Mouse (Mus musculus) subcutaneous adipose tissue, adult 2 months (tissue): ENCODE data around the gene Men1. TPM values are rescaled to one million over a fixed set of nuclear protein-coding genes. Genes with fewer than 3 reads are reported as not detected.

Experiments used
- polyA plus RNA-seq: library from polyadenylated mRNA; depleted of rRNA; stranded (reverse); fragments of >200 nt; gene quantifications from 2 replicates; pipeline ENCODE4 v1.2.3, GENCODE M21; 2012; ENCODE audit warnings: low replicate concordance; rRNA removed

Gene Men1
- polyA plus RNA-seq, result 41.0 and 72.1 TPM in 2 replicates

GRCm38 (mm10) chr19:6334673-6335457 lies at the start of gene Men1:
Gene Men1, plus strand, starts transcription at chr19:6334979.

GRCm38 (mm10) chr19:6306137-6306551 lies 28.6 kb upstream of the Men1 start, which contains the start of gene Cdc42bpg:
Gene Cdc42bpg, plus strand, starts transcription at chr19:6306456.

DNA sequence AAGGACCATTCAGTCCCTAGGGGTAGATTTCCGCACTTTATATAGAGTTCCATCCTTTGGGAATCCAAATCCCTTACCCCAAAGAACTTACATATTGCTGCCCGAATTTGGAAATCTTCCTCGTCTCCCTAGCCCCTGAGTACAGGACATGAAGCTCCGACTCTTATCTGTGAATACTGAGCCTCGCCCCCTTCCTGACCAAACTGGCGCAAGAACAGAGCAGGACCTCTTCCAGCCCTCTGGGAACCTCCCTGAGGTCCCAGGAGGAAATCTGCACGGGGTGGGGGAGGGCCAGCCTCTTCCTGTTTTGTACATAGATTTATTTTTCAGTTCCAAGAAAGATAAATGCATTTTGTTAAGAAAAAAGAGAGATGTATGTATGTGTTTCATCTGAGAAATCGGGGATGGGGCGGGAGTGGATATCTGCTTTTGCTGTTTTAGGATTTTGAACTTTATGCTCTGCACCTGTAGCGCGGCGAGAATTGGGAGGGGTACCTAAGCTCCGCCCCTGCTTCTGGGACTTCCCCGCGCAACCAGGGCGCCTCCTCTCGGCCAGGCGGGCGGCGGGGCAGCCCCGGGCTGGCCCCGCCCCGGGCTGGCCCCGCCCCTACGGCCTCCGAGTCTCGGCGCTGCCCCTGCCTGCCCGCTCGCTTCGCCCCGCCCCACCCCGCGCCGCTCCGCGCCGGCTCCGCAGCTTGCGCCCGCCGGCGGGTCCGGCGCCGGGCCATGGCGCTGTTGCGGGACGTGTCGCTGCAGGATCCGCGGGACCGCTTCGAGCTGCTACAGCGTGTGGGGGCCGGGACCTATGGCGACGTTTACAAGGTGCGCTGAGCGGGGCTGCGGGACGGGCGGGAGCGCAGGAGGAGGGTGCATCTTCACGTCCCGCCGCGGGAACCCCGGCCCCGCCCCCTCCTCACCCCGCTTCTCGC lies 6.0 kb downstream of the Men1 start, which contains the start of gene Map4k2:
TSS of gene Map4k2 (plus strand) at position 612 of the 929 bp plus-strand sequence.

DNA sequence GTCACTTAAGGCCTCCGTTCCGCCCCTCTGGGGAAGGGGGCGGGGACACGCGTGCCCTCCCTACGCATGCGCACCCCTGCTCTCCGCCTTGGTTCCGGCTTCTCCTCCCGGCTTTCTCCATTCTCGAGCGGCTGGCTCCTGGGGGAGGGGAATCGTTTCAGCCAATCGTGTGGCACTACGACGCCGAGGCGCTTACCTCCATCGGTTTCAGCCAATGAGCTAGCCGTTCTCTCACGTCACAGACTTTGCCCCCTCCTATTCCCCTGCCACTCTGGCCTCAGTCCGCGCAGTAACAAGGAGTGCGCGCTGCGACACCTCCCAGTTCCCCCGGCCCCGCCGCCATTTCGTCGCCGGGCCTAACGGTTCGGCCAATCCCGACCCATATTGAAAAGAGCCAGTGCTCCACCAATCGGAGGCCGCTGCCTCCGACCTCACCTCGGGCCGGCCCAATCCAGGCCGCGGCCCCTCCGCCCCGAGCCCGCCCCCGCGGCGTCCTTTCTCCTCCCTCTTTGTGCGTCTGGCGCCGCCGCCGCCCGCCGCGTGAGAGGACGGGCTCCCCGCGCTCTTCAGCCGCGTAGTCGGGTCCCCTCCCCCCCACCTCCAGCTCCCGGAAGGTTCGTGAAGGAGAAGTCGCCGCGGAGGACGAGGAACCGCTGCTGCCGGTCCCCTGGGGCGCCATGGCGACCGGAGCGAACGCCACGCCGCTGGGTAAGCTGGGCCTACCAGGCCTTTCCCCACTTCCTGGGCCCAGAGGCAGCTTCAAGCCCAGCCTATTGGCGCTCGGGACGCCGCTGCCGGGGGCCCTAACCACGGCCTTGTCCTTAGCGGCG lies 28.8 kb downstream of the Men1 start, which contains the start of gene Sf1:
TSS of gene Sf1 (plus strand) at position 280 of the 830 bp plus-strand sequence.

GRCm38 (mm10) chr19:6384128-6384527 lies 49.3 kb downstream of the Men1 start, which contains the start of gene Pygm:
Gene Pygm, plus strand, starts transcription at chr19:6384399.

Other genes starting within 250 kb of the Men1 start
- 0.30 and 4.4 TPM in 2 replicates for gene Cdca5, start 250.0 kb upstream of the Men1 start, polyA plus RNA-seq
- not detected in 2 replicates for gene AC131692.1, start 240.6 kb upstream of the Men1 start, polyA plus RNA-seq
- 0.09 and 0.22 TPM in 2 replicates for gene Naaladl1, start 229.2 kb upstream of the Men1 start, polyA plus RNA-seq
- gene Sac3d1, start 216.3 kb upstream of the Men1 start, polyA plus RNA-seq, result 19.6 and 37.2 TPM in 2 replicates
- 31.6 and 42.5 TPM in 2 replicates for gene Snx15, start 206.7 kb upstream of the Men1 start, polyA plus RNA-seq
- 8.7 and 11.0 TPM in 2 replicates for gene Batf2, start 194.0 kb upstream of the Men1 start, polyA plus RNA-seq
- 139 and 178 TPM in 2 replicates for gene Arl2, start 193.4 kb upstream of the Men1 start, polyA plus RNA-seq
- gene Majin, start 150.6 kb upstream of the Men1 start, polyA plus RNA-seq, result 0.26 and 0.46 TPM in 2 replicates
- gene Gpha2, start 108.6 kb upstream of the Men1 start, polyA plus RNA-seq, result 0.63 and 0.66 TPM in 2 replicates
- gene Ppp2r5b, start 99.1 kb upstream of the Men1 start, polyA plus RNA-seq, result 90.3 and 103 TPM in 2 replicates
- gene Atg2a, start 93.3 kb upstream of the Men1 start, polyA plus RNA-seq, result 38.8 and 43.8 TPM in 2 replicates
- gene Ehd1, start 58.3 kb upstream of the Men1 start, polyA plus RNA-seq, result 270 and 315 TPM in 2 replicates
- gene Cdc42bpg, start 28.5 kb upstream of the Men1 start, polyA plus RNA-seq, result 10.9 and 14.7 TPM in 2 replicates
- 114 and 147 TPM in 2 replicates for gene Map4k2, start 6.2 kb downstream of the Men1 start, polyA plus RNA-seq
- 88.7 and 113 TPM in 2 replicates for gene Sf1, start 28.7 kb downstream of the Men1 start, polyA plus RNA-seq
- gene Pygm, start 49.4 kb downstream of the Men1 start, polyA plus RNA-seq, result 10.8 and 37.9 TPM in 2 replicates
- 130 and 352 TPM in 2 replicates for gene Rasgrp2, start 64.4 kb downstream of the Men1 start, polyA plus RNA-seq
- gene Nrxn2, start 83.8 kb downstream of the Men1 start, polyA plus RNA-seq, result 1.3 and 8.7 TPM in 2 replicates
- not detected in 2 replicates for gene Slc22a12, start 208.1 kb downstream of the Men1 start, polyA plus RNA-seq